Mouse (Mus musculus) C2C12 (cell line): ENCODE measurements around the gene Sppl3. TPM values are rescaled to one million over a fixed set of nuclear protein-coding genes. Genes with fewer than 3 reads are reported as not detected.

Experiments
- H3K27me3 ChIP-seq: one replicate; pipeline ENCODE4 v1.6.1; 2011; ENCODE audit not compliant: control insufficient read depth, insufficient read depth, insufficient read length
- H3K36me3 ChIP-seq: one replicate; pipeline ENCODE4 v1.6.1; 2011; ENCODE audit not compliant: control insufficient read depth, insufficient read depth
- H3K4me3 ChIP-seq: one replicate; pipeline ENCODE4 v1.5.1; 2011; ENCODE audit warnings: mild to moderate bottlenecking, control low read depth; ENCODE audit not compliant: poor library complexity, insufficient read depth, severe bottlenecking
- H3K79me2 ChIP-seq: one replicate; pipeline ENCODE4 v1.6.1; 2011; ENCODE audit not compliant: control insufficient read depth, insufficient read depth
- H3K79me3 ChIP-seq: one replicate; pipeline ENCODE4 v1.6.1; 2011; ENCODE audit warnings: low read depth, control low read depth
- H3ac ChIP-seq: one replicate; pipeline ENCODE3; 2011; ENCODE audit warnings: low read depth; ENCODE audit not compliant: control insufficient read depth, insufficient read length
- CEBPB ChIP-seq: IDR thresholded peaks from one replicate; pipeline ENCODE4 v1.6.1; 2011; ENCODE audit warnings: low read depth, mild to moderate bottlenecking, control low read depth, moderate library complexity
- CTCF ChIP-seq: IDR thresholded peaks from one replicate; pipeline ENCODE4 v1.5.1; 2011; ENCODE audit not compliant: control insufficient read depth, insufficient read depth, insufficient read length
- FOSL1 ChIP-seq: IDR thresholded peaks from one replicate; pipeline ENCODE4 v1.8.0; 2011; ENCODE audit warnings: mild to moderate bottlenecking, low read length; ENCODE audit not compliant: poor library complexity, insufficient read depth, severe bottlenecking
- MAX ChIP-seq: IDR thresholded peaks from one replicate; pipeline ENCODE4 v1.6.1; 2011; ENCODE audit warnings: mild to moderate bottlenecking, control low read depth
- MYOD1 ChIP-seq: IDR thresholded peaks from one replicate; pipeline ENCODE4 v1.6.1; 2011; ENCODE audit warnings: low read depth; ENCODE audit not compliant: control insufficient read depth, insufficient read length
- MYOG ChIP-seq: IDR thresholded peaks from one replicate; pipeline ENCODE4 v1.6.1; 2011; ENCODE audit not compliant: control insufficient read depth, insufficient read length; ENCODE audit errors: extremely low read depth
- USF1 ChIP-seq: IDR thresholded peaks from one replicate; pipeline ENCODE4 v1.6.1; 2011; ENCODE audit warnings: low read depth, mild to moderate bottlenecking, control low read depth, moderate library complexity
- polyA plus RNA-seq: library from polyadenylated mRNA; unstranded; fragments of >200 nt; fragmentation: generic; extraction: Trizol; gene quantifications from one replicate; pipeline ENCODE4 v1.2.1, GENCODE M21; 2012; ENCODE audit warnings: missing spikeins

The Sppl3 gene
- polyA plus RNA-seq, 1 experiment = 24.5 TPM

DNA sequence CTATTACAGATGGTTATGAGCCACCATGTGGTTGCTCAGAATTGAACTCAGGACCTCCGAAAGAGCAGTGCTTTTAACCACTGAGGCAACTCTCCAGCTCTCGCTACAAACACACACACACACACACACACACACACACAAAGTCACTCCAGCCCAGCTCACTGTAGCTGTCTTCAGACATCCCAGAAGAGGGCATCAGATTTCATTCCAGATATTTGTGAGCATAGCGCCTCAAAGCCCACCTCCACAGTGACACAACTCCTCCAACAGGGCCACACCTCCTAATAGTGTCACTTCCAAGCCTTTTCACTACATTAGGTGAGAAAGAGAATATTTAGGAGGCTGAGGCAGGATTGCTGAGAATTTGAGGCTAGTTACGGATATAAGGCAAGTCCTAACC is 128.2 kb downstream of the Sppl3 start:
- Histone ChIP-seq H3K79me3 (peaks cover 2% of the 10 kb centered on the region), H3K4me3 (no peak overlapping the region), H3K27me3 (no peaks in the 10 kb centered on the region), H3ac (no peak overlapping the region), H3K36me3 (no peaks in the 10 kb centered on the region), H3K79me2 (peaks cover 4% of the 10 kb centered on the region)
- TF ChIP-seq MAX (no peak), CTCF (no peak), MYOG (no peak), MYOD1 (no peak), CEBPB (no peak), USF1 (no peak), FOSL1 (no peak)

GRCm38 (mm10) chr5:115140726-115141125 is 129.8 kb downstream of the Sppl3 start:
- no peaks in the 10 kb centered on the region for H3K27me3 ChIP-seq
- TF ChIP-seq MAX (no peak), MYOD1 (no peak), USF1 (no peak), MYOG (no peak), CTCF (no peak), CEBPB (no peak)
- no peak overlapping the region for H3K4me3 ChIP-seq
- H3K79me2 ChIP-seq = no peaks in the 10 kb centered on the region
- H3K36me3 ChIP-seq = no peaks in the 10 kb centered on the region
- no peaks in the 10 kb centered on the region for H3K79me3 ChIP-seq
- no peak overlapping the region for H3ac ChIP-seq

DNA sequence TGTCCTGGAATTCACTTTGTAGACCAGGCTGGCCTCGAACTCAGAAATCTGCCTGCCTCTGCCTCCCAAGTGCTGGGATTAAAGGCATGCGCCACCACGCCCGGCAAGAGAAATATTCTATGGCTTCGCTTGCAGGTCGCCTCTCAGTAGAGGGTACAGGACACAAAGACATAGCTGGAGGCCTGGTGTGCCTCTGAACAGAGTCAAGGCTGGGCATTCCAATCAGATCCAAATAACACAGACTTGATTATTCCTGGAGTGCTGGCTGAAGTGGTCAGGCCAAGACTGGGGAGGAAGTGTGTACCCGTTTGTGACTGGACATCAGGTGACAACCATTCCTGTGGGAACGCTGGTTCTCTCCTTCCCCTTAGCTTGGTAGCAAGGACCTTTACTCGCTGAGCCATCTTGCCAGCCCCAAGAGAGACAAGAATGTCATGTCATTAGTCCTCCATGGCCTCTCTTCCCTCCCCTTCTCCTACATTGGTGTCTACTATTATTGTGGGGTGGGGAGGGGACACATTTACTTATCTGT is 131.3 kb downstream of the Sppl3 start:
- Histone ChIP-seq H3K4me3 (no peak overlapping the region), H3K27me3 (no peaks in the 10 kb centered on the region), H3K79me2 (no peaks in the 10 kb centered on the region), H3K79me3 (no peaks in the 10 kb centered on the region), H3ac (no peak overlapping the region), H3K36me3 (peaks cover 12% of the 10 kb centered on the region)
- TF ChIP-seq CEBPB (no peak), CTCF (no peak), MYOD1 (no peak), USF1 (no peak), MYOG (no peak), MAX (no peak), FOSL1 (no peak)

GRCm38 (mm10) chr5:115143552-115143951 is 132.6 kb downstream of the Sppl3 start:
- H3K36me3 ChIP-seq = peaks cover 24% of the 10 kb centered on the region

DNA sequence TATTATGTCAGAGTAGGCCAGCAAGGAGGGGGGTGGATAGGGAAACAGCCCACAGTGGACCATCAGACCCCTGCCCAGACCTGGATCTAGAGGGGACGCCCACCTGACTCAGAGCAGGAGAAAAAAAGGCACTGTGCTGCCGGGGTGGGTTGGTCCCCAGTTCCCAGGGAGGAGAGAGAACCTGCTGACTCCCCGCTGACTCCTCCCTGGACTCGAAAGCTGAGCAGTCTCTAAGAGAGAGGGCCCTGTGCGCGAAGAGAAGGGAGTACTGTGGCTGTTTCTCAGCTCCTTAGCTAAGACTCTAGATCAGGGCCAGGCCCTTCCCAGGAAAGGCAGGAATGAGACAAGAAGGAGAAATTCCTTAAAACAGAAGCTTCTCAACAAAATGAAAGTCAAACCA is 133.5 kb downstream of the Sppl3 start:
- H3K4me3 ChIP-seq = no peak overlapping the region
- no peaks in the 10 kb centered on the region for H3K79me3 ChIP-seq
- TF ChIP-seq MYOG (no peak), MAX (no peak), FOSL1 (no peak), MYOD1 (no peak), USF1 (no peak), CTCF (no peak), CEBPB (no peak)
- H3K36me3 ChIP-seq = peaks cover 31% of the 10 kb centered on the region
- no peak overlapping the region for H3ac ChIP-seq
- no peaks in the 10 kb centered on the region for H3K27me3 ChIP-seq
- no peaks in the 10 kb centered on the region for H3K79me2 ChIP-seq

More at GRCm38 (mm10) chr5:115143552-115143951, 132.6 kb downstream of the Sppl3 start:
- Histone ChIP-seq H3K79me2 (no peaks in the 10 kb centered on the region), H3ac (no peak overlapping the region), H3K27me3 (no peaks in the 10 kb centered on the region), H3K4me3 (no peak overlapping the region), H3K79me3 (no peaks in the 10 kb centered on the region)
- no peak for TF ChIP-seq MYOD1

GRCm38 (mm10) chr5:115145253-115145968 is 134.5 kb downstream of the Sppl3 start:
- peaks cover 41% of the 10 kb centered on the region for H3K36me3 ChIP-seq
- TF ChIP-seq MYOD1 (no peak), CTCF (no peak), CEBPB (no peak), FOSL1 (no peak), MAX (no peak), MYOG (no peak), USF1 (no peak)

More at GRCm38 (mm10) chr5:115145253-115145968, 134.5 kb downstream of the Sppl3 start:
- H3K79me2 ChIP-seq = no peaks in the 10 kb centered on the region
- H3K27me3 ChIP-seq = no peaks in the 10 kb centered on the region
- no peak overlapping the region for H3ac ChIP-seq
- H3K4me3 ChIP-seq = no peak overlapping the region
- no peaks in the 10 kb centered on the region for H3K79me3 ChIP-seq
